Mouse (Mus musculus) liver, embryonic 14.5 days (tissue): ENCODE measurements around the gene Acot5. TPM values are rescaled to one million over a fixed set of nuclear protein-coding genes. Genes with fewer than 3 reads are reported as not detected.

Source experiments
- ATAC-seq: fragments of 200-750 bp; cut with Nextera tagmentation; 2 replicates; pipeline ENCODE4 v1.8.0; 2017; ENCODE audit warnings: moderate number of reproducible peaks, mild to moderate bottlenecking, moderate library complexity; ENCODE audit not compliant: insufficient read depth
- DNase-seq, 3 experiments: peaks; one replicate each; pipeline ENCODE4 v3.0.0-alpha.2; 2012 to 2013; ENCODE audit warnings: low read depth in 3 of 3, low spot score in 3 of 3
- H3K27ac ChIP-seq: fragments of 300-500 bp; sonication (generic); 2 replicates; pipeline ENCODE4 v1.5.1; 2014; ENCODE audit warnings: moderate library complexity, mild to moderate bottlenecking, control low read depth, inconsistent platforms
- H3K27me3 ChIP-seq: fragments of 300-500 bp; sonication (generic); 2 replicates; pipeline ENCODE4 v1.6.1; 2014; ENCODE audit warnings: mild to moderate bottlenecking, low read length, moderate library complexity; ENCODE audit not compliant: control insufficient read depth, insufficient read depth
- H3K36me3 ChIP-seq: fragments of 300-500 bp; sonication (generic); replicated peaks from 2 replicates; pipeline ENCODE4 v1.6.1; 2014; ENCODE audit warnings: low read depth; ENCODE audit not compliant: control insufficient read depth, insufficient read depth
- H3K4me1 ChIP-seq, 2 experiments: fragments of 200-500 bp in 1 of 2; fragments of 300-500 bp in 1 of 2; sonication (generic) in 1 of 2; replicated peaks; 2 replicates each; pipeline ENCODE4 v1.6.1; 2012 to 2014; ENCODE audit warnings: antibody characterized with exemption in 1 of 2, inconsistent platforms in 1 of 2, low read length in 1 of 2; ENCODE audit not compliant: control insufficient read depth in 2 of 2, insufficient read depth in 2 of 2
- H3K4me2 ChIP-seq: fragments of 300-500 bp; sonication (generic); 2 replicates; pipeline ENCODE4 v1.6.1; 2014; ENCODE audit warnings: low read depth, mild to moderate bottlenecking, control low read depth, moderate library complexity
- H3K4me3 ChIP-seq, 2 experiments: fragments of 200-500 bp in 1 of 2; fragments of 300-500 bp in 1 of 2; sonication (generic) in 1 of 2; 2 replicates each; pipeline ENCODE4 v1.5.1; 2012 to 2014; ENCODE audit warnings: low read depth in 2 of 2, low read length in 2 of 2, mild to moderate bottlenecking in 2 of 2, control low read depth in 1 of 2, inconsistent platforms in 1 of 2, moderate library complexity in 1 of 2; ENCODE audit not compliant: insufficient read depth in 1 of 2
- H3K9ac ChIP-seq: fragments of 300-500 bp; sonication (generic); replicated peaks from 2 replicates; pipeline ENCODE4 v1.6.1; 2014; ENCODE audit warnings: mild to moderate bottlenecking, control low read depth, moderate library complexity
- H3K9me3 ChIP-seq: fragments of 300-500 bp; sonication (generic); 2 replicates; pipeline ENCODE4 v1.6.1; 2016; ENCODE audit warnings: low read length, mixed read lengths; ENCODE audit not compliant: control insufficient read depth
- CTCF ChIP-seq: IDR thresholded peaks from 2 replicates; pipeline ENCODE4 v1.5.1; 2016; ENCODE audit warnings: antibody characterized with exemption, low read depth, control low read depth
- EP300 ChIP-seq: IDR thresholded peaks from 2 replicates; pipeline ENCODE4 v1.6.1; 2016; ENCODE audit warnings: antibody characterized with exemption, low read depth
- WGBS: fragments of 180-500 bp; shearing (Covaris S2); extraction: QIAGEN DNeasy Blood & Tissue Kit; methylation state at CpG from one replicate; pipeline ENCODE4 v1.1.7; 2014; ENCODE audit not compliant: insufficient replicate concordance; 5-methylcytosine and 5-hydroxymethylcytosine counted together
- polyA plus RNA-seq, 2 experiments: library from polyadenylated mRNA; depleted of rRNA in 1 of 2; stranded (reverse) in 1 of 2; unstranded in 1 of 2; fragments of >200 nt; fragmentation: Nextera tagmentation in 1 of 2; extraction: Ambion mirVana in 1 of 2; gene quantifications; 2 replicates each; pipeline versions ENCODE4 v1.2.1 to v1.2.3; 2012 to 2014

Gene Acot5
- polyA plus RNA-seq, 2 experiments = not detected

DNA sequence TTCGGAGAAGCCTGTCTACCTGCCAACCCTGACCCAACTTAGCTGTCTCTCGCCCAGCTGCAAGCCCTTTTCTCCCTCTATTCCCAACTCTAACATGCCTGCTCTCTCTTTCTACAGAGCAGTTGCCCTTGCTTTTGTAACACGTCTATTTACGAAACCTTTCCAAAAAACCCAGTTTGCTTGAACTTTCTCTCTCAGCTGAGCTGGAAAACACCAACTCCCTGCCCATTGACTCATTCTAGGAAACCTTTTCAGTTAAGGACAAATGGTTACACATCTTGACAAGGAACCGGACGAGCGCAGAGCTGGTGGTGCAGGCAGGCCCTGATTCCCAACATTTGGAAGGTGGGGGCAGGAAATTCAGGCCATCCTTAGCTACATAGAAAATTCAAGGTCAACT is 16.5 kb upstream of the Acot5 start:
- H3K4me1 ChIP-seq = no peaks in the 10 kb centered on the region; a peak in 1 of 4 replicates
- H3K4me2 ChIP-seq = peak overlapping the region; percentile 28
- no peak overlapping the region for H3K27ac ChIP-seq
- peaks cover 21% of the 10 kb centered on the region for H3K27me3 ChIP-seq
- TF ChIP-seq EP300 (no peak), CTCF (no peak)
- WGBS = 62% methylated on average over 7 of the region's 7 CpGs
- no peaks in the 10 kb centered on the region for H3K36me3 ChIP-seq
- DNase-seq (no peak), ATAC-seq (no peak)
- peak overlapping the region; percentile 16 to 45; a peak in 2 of 4 replicates for H3K4me3 ChIP-seq
- no peak overlapping the region for H3K9ac ChIP-seq
- no peaks in the 10 kb centered on the region for H3K9me3 ChIP-seq

- H3K9ac ChIP-seq = no peak overlapping the region
- no peaks in the 10 kb centered on the region; a peak in 1 of 4 replicates for H3K4me1 ChIP-seq
- peak overlapping the region; percentile 28 for H3K4me2 ChIP-seq
- H3K9me3 ChIP-seq = no peaks in the 10 kb centered on the region
- H3K36me3 ChIP-seq = no peaks in the 10 kb centered on the region
- TF ChIP-seq CTCF (no peak), EP300 (no peak)
- no peak for DNase-seq
- peaks cover 21% of the 10 kb centered on the region for H3K27me3 ChIP-seq
- H3K4me3 ChIP-seq = peak overlapping the region; percentile 37 to 45; a peak in 3 of 4 replicates
- 15% methylated on average over 16 of the region's 16 CpGs for WGBS
- ATAC-seq = no peak
- H3K27ac ChIP-seq = no peak overlapping the region
Observed at GRCm38 (mm10) chr12:84053173-84053572, 16.0 kb upstream of the Acot5 start.

GRCm38 (mm10) chr12:84053679-84054391 is 15.3 kb upstream of the Acot5 start:
- no peak for ATAC-seq
- 4% methylated on average over 39 of the region's 46 CpGs for WGBS
- H3K9ac ChIP-seq = peak overlapping the region; percentile 23; the same call in 1 of the 2 replicates

DNA sequence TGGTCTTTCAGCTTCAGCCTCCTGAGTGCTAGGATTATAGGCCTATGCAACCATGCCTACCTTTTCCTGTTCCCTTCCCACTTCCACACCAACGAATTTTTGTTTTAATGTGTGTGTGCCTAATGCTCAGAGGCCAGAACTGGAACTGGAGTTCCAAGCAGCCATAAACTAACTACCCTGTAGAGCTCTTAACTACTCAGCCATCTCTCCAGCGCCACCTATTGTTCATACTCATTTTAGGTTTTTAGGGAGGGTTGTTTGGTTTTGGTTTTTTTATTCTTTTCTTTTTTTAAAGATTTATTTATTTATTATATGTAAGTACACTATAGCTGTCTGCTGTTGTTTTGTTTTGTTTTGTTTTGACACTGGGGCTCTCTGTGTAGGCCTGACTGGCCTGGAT is 8.2 kb upstream of the Acot5 start:
- Histone ChIP-seq H3K27ac (no peak overlapping the region), H3K4me1 (no peaks in the 10 kb centered on the region), H3K4me2 (no peak overlapping the region), H3K4me3 (no peak overlapping the region), H3K9me3 (no peaks in the 10 kb centered on the region), H3K9ac (no peak overlapping the region), H3K36me3 (no peaks in the 10 kb centered on the region), H3K27me3 (no peaks in the 10 kb centered on the region)
- TF ChIP-seq EP300 (no peak), CTCF (peak; percentile 55; the same call in 1 of the 2 replicates)
- no peak for ATAC-seq
- DNase-seq = no peak
- 8% methylated on average over 2 of the region's 2 CpGs for WGBS

More at GRCm38 (mm10) chr12:84053679-84054391, 15.3 kb upstream of the Acot5 start:
- H3K4me1 ChIP-seq = no peaks in the 10 kb centered on the region; a peak in 1 of 4 replicates
- no peak overlapping the region for H3K27ac ChIP-seq
- H3K4me2 ChIP-seq = peak overlapping the region; percentile 49
- H3K27me3 ChIP-seq = peaks cover 21% of the 10 kb centered on the region
- no peaks in the 10 kb centered on the region for H3K9me3 ChIP-seq
- TF ChIP-seq EP300 (no peak), CTCF (peak; percentile 24; the same call in 1 of the 2 replicates)
- H3K4me3 ChIP-seq = peak overlapping the region; percentile 39 to 45
- no peaks in the 10 kb centered on the region for H3K36me3 ChIP-seq
- no peak for DNase-seq

DNA sequence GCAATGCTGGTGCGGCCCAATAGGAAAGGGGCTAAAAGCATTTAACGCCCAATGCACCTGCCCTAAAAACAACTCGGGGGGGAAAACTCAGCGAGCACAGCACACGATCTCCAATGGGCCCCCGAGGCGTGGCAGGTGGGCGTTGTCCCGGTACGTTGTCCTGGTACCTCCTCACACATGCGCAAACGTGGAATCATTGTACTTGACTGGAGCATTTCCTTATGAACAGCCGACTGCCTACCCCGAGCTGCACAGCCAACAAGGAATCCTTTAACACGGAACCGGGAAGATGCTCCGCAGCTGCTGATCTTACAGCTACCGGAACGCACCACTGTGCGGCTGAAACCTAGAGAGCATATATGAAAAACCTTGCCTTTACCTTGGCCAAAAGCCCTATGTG is 6.8 kb upstream of the Acot5 start:
- no peak overlapping the region for H3K9ac ChIP-seq
- H3K27me3 ChIP-seq = no peaks in the 10 kb centered on the region
- ATAC-seq (no peak), DNase-seq (no peak)
- no peaks in the 10 kb centered on the region for H3K36me3 ChIP-seq
- no peak overlapping the region for H3K27ac ChIP-seq
- WGBS = 81% methylated on average over 20 of the region's 20 CpGs
- no peaks in the 10 kb centered on the region for H3K4me1 ChIP-seq
- no peak overlapping the region for H3K4me2 ChIP-seq
- H3K9me3 ChIP-seq = no peaks in the 10 kb centered on the region
- H3K4me3 ChIP-seq = no peak overlapping the region
- no peak for TF ChIP-seq CTCF
- no peak for TF ChIP-seq EP300
